Mouse (Mus musculus): Measurements from ENCODE around the gene Rxrb.

GRCm38 (mm10) chr17:33991788-33992664 is 39.6 kb upstream of the Rxrb start:
- peak; percentile 84 for TF ChIP-seq CTCF (IDR thresholded peaks at IDR 0.05)
- TF ChIP-seq EP300 (IDR thresholded peaks at IDR 0.05): no peak

Measured in lung, postnatal 0 days (tissue).